Mouse (Mus musculus) embryonic facial prominence, embryonic 15.5 days (tissue): Measurements from ENCODE around the gene Il17ra. TPM values are rescaled to one million over a fixed set of nuclear protein-coding genes. Genes with fewer than 3 reads are reported as not detected.

ENCODE experiments used
- ATAC-seq: fragments of 200-750 bp; cut with Nextera tagmentation; 2 replicates; pipeline ENCODE4 v1.8.0; 2017; ENCODE audit warnings: low read depth, moderate TSS enrichment; ENCODE audit not compliant: insufficient number of reproducible peaks, low FRiP score, low TSS enrichment
- H3K27ac ChIP-seq: fragments of 300-500 bp; sonication (generic); replicated peaks from 2 replicates; pipeline ENCODE4 v1.5.1; 2015; ENCODE audit warnings: mild to moderate bottlenecking, inconsistent platforms
- H3K27me3 ChIP-seq: fragments of 300-500 bp; sonication (generic); 2 replicates; pipeline ENCODE4 v1.6.1; 2015; ENCODE audit warnings: inconsistent platforms
- H3K36me3 ChIP-seq: fragments of 300-500 bp; sonication (generic); 2 replicates; pipeline ENCODE4 v1.6.1; 2015; ENCODE audit warnings: mild to moderate bottlenecking, inconsistent platforms
- H3K4me1 ChIP-seq: fragments of 300-500 bp; sonication (generic); 2 replicates; pipeline ENCODE4 v1.6.1; 2015; ENCODE audit warnings: inconsistent platforms
- H3K4me2 ChIP-seq: fragments of 300-500 bp; sonication (generic); replicated peaks from 2 replicates; pipeline ENCODE4 v1.6.1; 2015; ENCODE audit warnings: mild to moderate bottlenecking, inconsistent platforms
- H3K4me3 ChIP-seq: fragments of 300-500 bp; sonication (generic); replicated peaks from 2 replicates; pipeline ENCODE4 v1.5.1; 2015; ENCODE audit warnings: mild to moderate bottlenecking, inconsistent platforms
- H3K9ac ChIP-seq: fragments of 300-500 bp; sonication (generic); 2 replicates; pipeline ENCODE4 v1.6.1; 2015; ENCODE audit warnings: inconsistent platforms
- H3K9me3 ChIP-seq: fragments of 300-500 bp; sonication (generic); replicated peaks from 2 replicates; pipeline ENCODE4 v1.6.1; 2016; ENCODE audit warnings: inconsistent platforms
- WGBS: fragments of 180-500 bp; shearing (Covaris S2); methylation state at CpG from one replicate; pipeline ENCODE4 v1.1.7; 2015; 5-methylcytosine and 5-hydroxymethylcytosine counted together
- polyA plus RNA-seq: library from polyadenylated mRNA; unstranded; fragments of >200 nt; fragmentation: Nextera tagmentation; extraction: Ambion mirVana; gene quantifications from 2 replicates; pipeline ENCODE4 v1.2.1, GENCODE M21; 2015

The Il17ra gene
- polyA plus RNA-seq, 1 experiment from 2014 or later = 9.9 TPM

DNA sequence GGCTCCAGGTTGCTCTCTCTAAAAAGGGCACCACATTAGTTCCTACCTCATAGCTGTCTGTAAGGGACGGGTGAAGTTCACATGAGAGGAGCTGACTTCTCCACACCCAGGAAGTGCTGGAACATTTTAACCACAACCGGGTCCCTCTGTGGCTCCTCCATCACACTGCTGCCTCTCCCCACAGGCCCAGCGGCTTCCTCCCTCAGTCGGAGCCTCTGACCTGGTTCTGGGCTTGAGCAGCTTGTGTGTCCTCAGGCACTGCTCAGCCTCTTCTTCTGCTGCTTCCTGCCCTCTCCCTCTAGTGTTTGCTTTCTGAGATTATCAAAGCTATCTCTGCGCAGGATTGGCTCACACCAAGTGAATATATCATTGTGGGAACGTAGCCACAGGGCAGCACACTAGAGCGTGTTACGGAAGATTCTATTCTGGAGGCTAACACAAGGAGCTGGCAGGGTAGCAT lies 23.0 kb downstream of the Il17ra start:
- peaks cover 3% of the 10 kb centered on the region; the same call in 1 of the 2 replicates for H3K27me3 ChIP-seq
- no peak for ATAC-seq
- no peak overlapping the region for H3K9ac ChIP-seq
- no peak overlapping the region for H3K4me3 ChIP-seq
- peaks cover 10% of the 10 kb centered on the region for H3K36me3 ChIP-seq
- H3K4me1 ChIP-seq = peaks cover 9% of the 10 kb centered on the region; the same call in 1 of the 2 replicates
- H3K4me2 ChIP-seq = no peak overlapping the region
- H3K27ac ChIP-seq = no peak overlapping the region
- WGBS = 45% methylated on average over 8 of the region's 8 CpGs
- H3K9me3 ChIP-seq = no peaks in the 10 kb centered on the region

DNA sequence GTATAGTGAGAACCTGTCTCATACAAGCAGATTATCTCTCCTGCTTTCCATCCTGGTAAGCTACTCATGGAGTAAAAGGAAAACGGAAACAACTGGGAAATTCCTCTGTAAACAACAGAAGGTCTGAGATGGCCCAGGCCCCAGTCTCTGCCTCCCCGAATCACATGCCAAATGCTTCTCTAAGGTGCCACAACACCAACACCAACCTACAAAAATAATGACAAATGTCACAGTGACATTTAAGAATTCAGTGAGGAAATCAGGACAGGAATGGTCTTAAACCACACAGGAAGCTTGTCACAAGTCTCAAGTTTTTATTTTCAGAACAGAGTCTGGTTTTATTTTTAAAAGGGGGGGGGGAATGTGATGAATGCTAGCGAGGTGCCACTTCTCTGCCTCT lies 25.6 kb downstream of the Il17ra start:
- no peak overlapping the region for H3K27ac ChIP-seq
- H3K27me3 ChIP-seq = peaks cover 25% of the 10 kb centered on the region
- peaks cover 18% of the 10 kb centered on the region for H3K4me1 ChIP-seq
- no peak for ATAC-seq
- no peak overlapping the region for H3K9ac ChIP-seq
- no peak overlapping the region for H3K4me2 ChIP-seq
- WGBS = 69% methylated on average over 3 of the region's 3 CpGs
- H3K36me3 ChIP-seq = no peaks in the 10 kb centered on the region
- no peaks in the 10 kb centered on the region for H3K9me3 ChIP-seq
- H3K4me3 ChIP-seq = no peak overlapping the region

DNA sequence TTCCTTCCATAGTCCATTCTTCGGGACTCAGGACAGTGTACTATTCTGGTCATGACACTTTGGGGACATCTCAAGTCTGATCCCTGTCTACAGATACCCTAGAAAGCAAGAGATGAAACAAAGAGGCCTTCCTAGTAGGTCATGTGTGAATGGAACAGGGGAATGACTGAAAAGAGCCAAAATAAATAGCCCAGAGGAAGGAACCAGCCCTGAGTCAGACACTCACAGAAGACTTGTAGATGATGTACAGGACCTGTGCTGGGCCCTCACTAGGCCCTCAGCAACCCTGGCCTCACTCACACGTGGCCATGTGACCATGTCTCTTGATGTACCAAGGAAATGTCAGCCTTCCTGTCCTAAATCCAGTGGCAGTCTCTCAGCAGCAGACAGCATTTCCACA lies 26.4 kb downstream of the Il17ra start:
- Histone ChIP-seq H3K36me3 (no peaks in the 10 kb centered on the region), H3K4me1 (peaks cover 25% of the 10 kb centered on the region), H3K27ac (no peak overlapping the region), H3K4me3 (no peak overlapping the region), H3K4me2 (no peak overlapping the region), H3K9me3 (no peaks in the 10 kb centered on the region), H3K27me3 (peaks cover 25% of the 10 kb centered on the region), H3K9ac (no peak overlapping the region)
- WGBS = 57% methylated on average over 2 of the region's 2 CpGs
- no peak for ATAC-seq

DNA sequence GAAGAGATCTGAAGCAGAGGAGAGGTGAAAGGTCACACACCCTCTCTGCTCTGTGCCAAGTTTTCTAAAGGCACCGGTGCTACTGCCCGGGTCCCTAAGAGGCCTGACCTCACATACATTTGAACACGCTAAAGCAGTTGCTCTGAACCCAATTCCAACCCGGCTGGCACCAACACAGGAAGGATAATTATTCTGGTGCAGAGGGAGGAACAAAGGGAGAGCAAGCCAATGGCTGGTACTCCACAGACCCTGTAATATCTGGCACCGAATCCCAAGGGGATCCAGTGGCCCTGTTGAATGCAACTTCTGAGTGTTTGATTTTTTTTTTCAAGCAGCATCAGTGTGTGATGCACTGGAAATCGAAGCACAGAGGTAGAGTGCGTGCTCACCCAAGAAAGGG lies 28.0 kb downstream of the Il17ra start:
- Histone ChIP-seq H3K4me1 (peaks cover 25% of the 10 kb centered on the region), H3K4me2 (no peak overlapping the region), H3K9me3 (no peaks in the 10 kb centered on the region), H3K27me3 (peaks cover 25% of the 10 kb centered on the region), H3K36me3 (no peaks in the 10 kb centered on the region), H3K4me3 (no peak overlapping the region), H3K27ac (no peak overlapping the region), H3K9ac (no peak overlapping the region)
- ATAC-seq = no peak
- 58% methylated on average over 7 of the region's 7 CpGs for WGBS

DNA sequence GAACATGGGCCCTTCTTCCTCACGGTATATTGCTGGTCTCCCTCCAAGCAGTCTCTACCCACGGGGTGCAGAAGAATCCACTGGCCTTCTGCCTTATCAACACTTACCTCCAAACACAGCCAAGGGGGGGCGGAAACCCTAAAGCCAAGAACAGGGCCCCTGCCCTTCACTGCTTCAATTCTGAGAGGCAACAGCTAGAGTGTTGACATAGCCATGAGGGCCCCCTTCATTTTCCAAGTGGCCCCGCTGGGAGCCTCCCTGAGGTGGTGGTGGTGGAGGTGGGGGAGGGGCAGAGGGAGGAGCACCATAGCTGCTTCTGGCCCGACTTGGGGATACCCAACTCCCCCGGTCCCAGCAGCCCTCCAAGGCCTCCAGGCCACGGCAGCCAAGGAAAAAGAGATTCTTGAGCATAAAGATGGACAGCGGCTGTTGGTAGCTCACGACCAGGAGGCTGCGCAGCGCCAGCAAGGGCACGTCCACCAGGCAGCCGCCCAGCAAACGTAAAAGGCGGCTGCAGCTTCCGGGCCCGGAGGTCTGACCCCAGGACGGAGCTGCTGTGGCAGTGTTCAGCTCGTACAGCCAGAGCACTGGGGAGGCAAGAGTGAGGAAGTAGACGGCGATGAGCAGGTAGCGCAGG lies 28.9 kb downstream of the Il17ra start:
- no peak overlapping the region for H3K27ac ChIP-seq
- H3K36me3 ChIP-seq = no peaks in the 10 kb centered on the region
- no peak overlapping the region for H3K9ac ChIP-seq
- peak overlapping the region; percentile 62 for H3K4me3 ChIP-seq
- no peaks in the 10 kb centered on the region for H3K9me3 ChIP-seq
- no peak for ATAC-seq
- peaks cover 25% of the 10 kb centered on the region for H3K27me3 ChIP-seq
- WGBS = 11% methylated on average over 22 of the region's 22 CpGs
- H3K4me2 ChIP-seq = peak overlapping the region; percentile 96
- H3K4me1 ChIP-seq = peaks cover 25% of the 10 kb centered on the region

DNA sequence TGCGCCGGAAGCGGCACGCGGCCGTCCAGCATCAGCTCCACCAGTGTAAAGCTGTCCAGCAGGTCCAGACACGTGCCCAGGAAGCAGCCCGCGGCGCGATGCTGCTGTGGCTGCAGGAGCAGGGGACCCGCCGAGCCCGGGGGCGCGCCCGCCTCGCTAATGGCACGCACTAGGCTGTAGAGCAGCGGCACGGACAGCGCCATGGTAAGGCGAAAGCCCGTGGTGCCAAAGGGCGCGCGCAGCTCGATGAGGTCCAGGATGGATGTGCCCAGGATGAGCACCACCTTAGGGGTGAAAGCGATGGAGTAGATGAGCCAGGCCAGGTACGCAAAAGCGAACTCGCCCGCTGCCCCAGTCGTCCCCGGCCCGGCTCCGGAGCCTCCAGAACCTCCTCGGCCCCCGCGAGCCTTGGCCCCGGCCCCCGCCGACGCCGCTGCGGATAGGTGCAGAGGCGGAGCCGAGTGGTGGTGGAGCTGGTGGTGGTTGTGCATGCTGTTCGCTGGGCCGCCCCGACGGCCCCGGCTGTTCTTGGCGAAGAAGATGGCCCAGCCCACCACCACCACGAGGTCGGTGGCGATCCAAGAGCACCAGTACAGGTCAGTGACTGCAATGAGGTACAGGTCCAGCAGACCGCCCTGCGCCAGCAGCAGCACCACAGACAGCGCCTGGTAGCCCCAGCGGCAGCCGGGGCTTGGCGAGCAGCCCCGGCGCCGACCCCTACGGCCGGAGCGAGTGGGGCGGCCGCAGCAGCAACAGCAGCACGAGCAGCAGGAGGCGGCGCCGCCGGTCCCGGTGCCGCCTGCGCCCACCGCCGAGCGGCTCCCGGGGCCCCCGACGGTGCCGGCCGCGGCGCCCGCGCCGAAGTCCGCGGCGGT lies 29.7 kb downstream of the Il17ra start:
- no peak for ATAC-seq
- under 1% methylated on average over 94 of the region's 95 CpGs for WGBS
- Histone ChIP-seq H3K9me3 (no peaks in the 10 kb centered on the region), H3K4me2 (peak overlapping the region; percentile 96), H3K4me3 (peak overlapping the region; percentile 62), H3K36me3 (no peaks in the 10 kb centered on the region), H3K27me3 (peaks cover 25% of the 10 kb centered on the region), H3K9ac (peak overlapping the region; percentile 24; the same call in 1 of the 2 replicates), H3K27ac (no peak overlapping the region), H3K4me1 (peaks cover 25% of the 10 kb centered on the region)

DNA sequence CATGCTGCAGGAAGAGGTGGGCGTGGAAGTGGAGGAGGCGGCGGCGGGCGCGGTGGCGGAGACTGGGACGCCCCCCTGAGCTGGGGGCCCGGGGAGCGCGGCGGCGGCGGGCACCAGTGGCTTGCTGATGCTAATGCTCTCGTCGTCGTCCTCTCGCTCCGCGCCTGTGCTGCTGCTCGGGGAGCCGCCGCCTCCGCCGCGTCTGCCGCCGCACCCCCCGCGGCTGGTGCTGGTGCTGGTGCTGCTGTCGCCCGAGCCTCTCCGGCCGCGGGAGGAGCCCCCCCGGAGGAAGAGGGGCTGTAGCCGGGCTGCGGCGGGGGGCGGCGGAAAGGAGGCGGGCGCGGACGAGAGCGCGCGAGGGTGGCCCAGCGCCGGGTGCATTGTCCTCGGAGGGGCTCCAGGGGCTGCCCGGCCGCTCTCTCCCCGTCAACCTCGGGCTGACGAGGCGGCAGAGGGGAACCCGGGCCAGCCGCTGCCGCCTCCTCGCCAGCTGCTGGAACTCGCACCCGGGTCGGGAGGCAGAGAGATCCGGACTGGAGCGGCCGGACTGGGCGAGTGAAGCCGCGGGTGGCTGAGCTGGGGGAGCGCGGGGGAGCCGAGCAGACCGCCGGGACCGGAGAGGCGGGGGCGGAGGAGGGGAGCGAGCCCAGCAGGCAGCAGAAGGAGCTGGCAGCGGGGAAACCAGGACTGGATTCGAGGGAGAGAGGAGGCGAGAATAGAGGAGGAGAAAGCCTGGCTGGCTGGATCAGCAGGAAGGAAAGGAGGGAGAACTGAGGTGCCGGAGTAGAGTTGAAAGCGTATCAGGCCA lies 30.5 kb downstream of the Il17ra start, which contains the start of gene Tmem121b:
Gene Tmem121b (minus strand): TSS at position 434 of the 808 bp plus-strand sequence.
- Histone ChIP-seq H3K9ac (peak within 1 kb of the TSS; percentile 24), H3K9me3 (no peaks in the 10 kb centered on the region), H3K4me2 (peak within 1 kb of the TSS; percentile 96), H3K27ac (no peak within 1 kb of the TSS), H3K27me3 (peaks cover 25% of the 10 kb centered on the region), H3K4me1 (peaks cover 25% of the 10 kb centered on the region), H3K4me3 (peak within 1 kb of the TSS; percentile 62), H3K36me3 (no peaks in the 10 kb centered on the region)
- ATAC-seq = peak; percentile 48; the same call in 1 of the 2 replicates
- 1% methylated on average over 46 of the region's 84 CpGs for WGBS

DNA sequence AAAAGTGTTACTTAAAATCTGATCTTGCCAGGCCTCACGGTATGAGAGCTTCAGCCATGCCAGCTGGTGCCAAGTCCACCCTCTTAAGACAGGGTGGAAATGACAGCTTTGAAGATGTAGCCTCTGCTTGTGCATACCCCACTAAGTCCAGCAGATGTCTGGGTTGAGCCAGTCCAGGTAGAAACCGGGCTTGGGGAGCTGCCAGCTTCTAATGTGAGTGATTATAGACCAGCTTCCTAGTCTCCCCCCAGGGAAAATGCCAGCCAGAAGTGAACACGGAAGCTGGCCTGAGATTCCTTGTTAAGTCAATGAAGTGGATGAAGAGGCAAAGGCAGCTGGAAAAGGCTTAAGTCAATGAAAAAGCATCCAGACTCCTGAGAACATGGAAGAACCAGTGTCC lies 33.5 kb downstream of the Il17ra start:
- Histone ChIP-seq H3K36me3 (no peaks in the 10 kb centered on the region), H3K27ac (no peak overlapping the region), H3K27me3 (peaks cover 18% of the 10 kb centered on the region), H3K4me2 (no peak overlapping the region), H3K9me3 (no peaks in the 10 kb centered on the region), H3K4me1 (peaks cover 25% of the 10 kb centered on the region), H3K9ac (no peak overlapping the region), H3K4me3 (no peak overlapping the region)
- 48% methylated on average over 3 of the region's 3 CpGs for WGBS
- no peak for ATAC-seq

DNA sequence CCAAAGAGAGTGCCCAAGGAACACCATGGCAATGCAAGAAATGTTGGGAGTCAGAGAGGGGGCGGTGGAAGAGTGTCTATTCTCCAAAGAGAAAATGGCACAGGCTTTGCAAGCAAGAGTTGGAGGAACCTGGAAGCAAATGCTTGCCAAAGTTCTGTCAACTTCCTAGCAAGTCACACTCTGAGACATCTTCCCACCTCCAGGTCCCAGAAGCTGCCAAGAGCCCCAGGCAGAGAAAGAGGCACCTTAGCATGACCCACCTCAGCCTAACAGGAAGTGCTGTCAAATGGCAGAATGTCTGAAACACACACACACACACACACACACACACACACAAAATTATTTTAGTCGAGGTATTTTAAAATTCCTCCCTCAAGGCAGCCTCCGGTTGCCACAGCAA lies 41.0 kb downstream of the Il17ra start:
- Histone ChIP-seq H3K4me1 (no peaks in the 10 kb centered on the region), H3K9ac (no peak overlapping the region), H3K36me3 (no peaks in the 10 kb centered on the region; the same call in 1 of the 2 replicates), H3K27ac (no peak overlapping the region), H3K4me2 (no peak overlapping the region), H3K27me3 (no peaks in the 10 kb centered on the region), H3K9me3 (no peaks in the 10 kb centered on the region), H3K4me3 (no peak overlapping the region)
- WGBS = 49% methylated on average over 3 of the region's 3 CpGs
- ATAC-seq = no peak

DNA sequence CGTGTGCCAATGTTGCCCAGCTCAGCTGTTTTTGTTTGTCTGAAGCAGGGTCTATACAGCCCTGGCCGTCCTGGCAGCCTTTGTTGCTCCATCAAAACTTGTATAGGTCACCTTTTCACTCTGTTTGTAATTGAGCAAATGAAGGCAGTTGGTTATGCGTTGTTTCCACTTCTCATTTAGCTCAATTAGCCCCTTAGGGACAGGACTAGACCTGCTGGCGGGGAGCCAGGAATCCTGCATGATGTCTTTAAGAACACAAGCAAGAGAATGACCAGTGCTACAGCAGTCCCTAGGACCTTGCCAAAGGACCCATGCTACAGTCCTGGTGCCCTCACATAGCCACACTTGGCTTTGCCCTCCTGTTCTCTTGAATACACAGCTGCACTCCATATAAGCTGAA lies 42.5 kb downstream of the Il17ra start:
- 59% methylated on average over 4 of the region's 4 CpGs for WGBS
- Histone ChIP-seq H3K27me3 (no peaks in the 10 kb centered on the region), H3K27ac (no peak overlapping the region), H3K4me1 (no peaks in the 10 kb centered on the region), H3K4me3 (no peak overlapping the region), H3K9me3 (no peaks in the 10 kb centered on the region), H3K36me3 (peaks cover 10% of the 10 kb centered on the region), H3K4me2 (no peak overlapping the region), H3K9ac (no peak overlapping the region)
- ATAC-seq = no peak

DNA sequence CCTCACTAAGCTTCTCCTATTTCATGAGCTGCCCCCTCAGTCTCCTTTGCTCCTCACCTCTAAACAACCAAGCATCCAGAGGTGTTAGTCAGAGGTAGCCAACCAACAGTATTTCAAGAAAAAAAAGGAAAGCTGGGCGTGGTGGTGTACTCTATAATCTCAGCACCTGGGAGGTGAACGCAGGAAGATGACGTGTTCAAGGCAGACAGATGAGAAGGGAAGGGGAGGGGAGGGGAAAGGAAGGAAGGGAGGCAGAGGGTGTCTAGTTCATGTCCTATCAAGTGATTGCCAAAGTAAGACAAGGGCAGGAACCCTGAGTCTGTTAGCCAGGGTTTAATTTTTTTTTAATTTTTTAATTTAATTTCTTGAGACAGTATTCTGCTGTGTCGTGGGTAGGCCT lies 45.6 kb downstream of the Il17ra start:
- Histone ChIP-seq H3K27me3 (no peaks in the 10 kb centered on the region), H3K4me1 (no peaks in the 10 kb centered on the region), H3K4me3 (no peak overlapping the region), H3K9me3 (no peaks in the 10 kb centered on the region), H3K9ac (no peak overlapping the region), H3K36me3 (peaks cover 32% of the 10 kb centered on the region), H3K27ac (no peak overlapping the region), H3K4me2 (no peak overlapping the region)
- 74% methylated on average over 4 of the region's 4 CpGs for WGBS
- no peak for ATAC-seq
